Mouse (Mus musculus) myocyte (in vitro differentiated cells): ENCODE measurements at regions not wholly inside any gene's neighbourhood (a gene's known extent, or its start where the extent isn't known, plus 50 kb on each side); places are given as distances from the start of the nearest gene placed in this dataset.

Experiments used
- E2F4 ChIP-seq: IDR thresholded peaks from one replicate; pipeline ENCODE4 v1.6.1; 2011; ENCODE audit warnings: mild to moderate bottlenecking, control low read depth, moderate library complexity; ENCODE audit not compliant: insufficient read depth
- MAX ChIP-seq: IDR thresholded peaks from one replicate; pipeline ENCODE4 v1.6.1; 2011; ENCODE audit warnings: low read depth, mild to moderate bottlenecking, control low read depth
- POLR2A ChIP-seq: IDR thresholded peaks from one replicate; pipeline ENCODE4 v1.6.1; 2011; ENCODE audit warnings: low read depth, mild to moderate bottlenecking, control low read depth, moderate library complexity; ENCODE audit not compliant: insufficient read length
- POLR2AphosphoS2 ChIP-seq: IDR thresholded peaks from one replicate; pipeline ENCODE4 v1.6.1; 2011; ENCODE audit warnings: low read depth, control low read depth; ENCODE audit not compliant: insufficient read length
- SRF ChIP-seq: IDR thresholded peaks from one replicate; pipeline ENCODE4 v1.6.1; 2011; ENCODE audit warnings: low read depth; ENCODE audit not compliant: control insufficient read depth, insufficient read length
- TCF12 ChIP-seq: IDR thresholded peaks from one replicate; pipeline ENCODE4 v1.6.1; 2011; ENCODE audit warnings: mild to moderate bottlenecking, control low read depth; ENCODE audit not compliant: poor library complexity, insufficient read depth, severe bottlenecking

- TF ChIP-seq POLR2A (no peak), TCF12 (no peak), POLR2AphosphoS2 (no peak), SRF (no peak), E2F4 (no peak), MAX (no peak)
These were observed 60.5 kb downstream of the Ptgs2 start for GRCm38 (mm10) chr1:150160314-150160713.
